Mouse (Mus musculus): ENCODE measurements around the gene Fndc5. TPM values are rescaled to one million over a fixed set of nuclear protein-coding genes. Genes with fewer than 3 reads are reported as not detected.

The Fndc5 gene
- polyA plus RNA-seq, 1 experiment from 2014 or later: 3.7 TPM

GRCm38 (mm10) chr4:129129387-129129786 is 7.4 kb upstream of the Fndc5 start:
- H3K4me1 ChIP-seq (ENCODE audit: control insufficient read depth, insufficient read depth, low read length): peaks cover 6% of the 10 kb centered on the region
- no peak overlapping the region for H3K27ac ChIP-seq (replicated peaks; ENCODE audit: low read depth, low read length)
- no peak overlapping the region for H3K4me2 ChIP-seq (ENCODE audit: low read depth, severe bottlenecking)
- no peak overlapping the region for H3K4me3 ChIP-seq (ENCODE audit: low read depth, low read length)
- no peaks in the 10 kb centered on the region for H3K36me3 ChIP-seq (ENCODE audit: control insufficient read depth, insufficient read depth, low read length)
- WGBS: 39% methylated on average over 9 of the region's 9 CpGs
- ATAC-seq (ENCODE audit: insufficient number of reproducible peaks, low FRiP score, low TSS enrichment, low read depth): no peak
- no peaks in the 10 kb centered on the region for H3K9me3 ChIP-seq (ENCODE audit: control insufficient read depth, low read length)
- peaks cover 2% of the 10 kb centered on the region; the same call in 1 of the 2 replicates for H3K27me3 ChIP-seq (ENCODE audit: control insufficient read depth, insufficient read depth, low read length)
- H3K9ac ChIP-seq (ENCODE audit: low read length): no peak overlapping the region
- no peak for DNase-seq (ENCODE audit: low spot score)

GRCm38 (mm10) chr4:129130149-129130548 is 6.7 kb upstream of the Fndc5 start:
- Histone ChIP-seq H3K36me3 (ENCODE audit: control insufficient read depth, insufficient read depth, low read length) (no peaks in the 10 kb centered on the region), H3K27me3 (ENCODE audit: control insufficient read depth, insufficient read depth, low read length) (no peaks in the 10 kb centered on the region), H3K4me3 (ENCODE audit: low read depth, low read length) (peak overlapping the region; percentile 28; the same call in 1 of the 2 replicates), H3K9ac (ENCODE audit: low read length) (no peak overlapping the region), H3K9me3 (ENCODE audit: control insufficient read depth, low read length) (no peaks in the 10 kb centered on the region), H3K27ac (replicated peaks; ENCODE audit: low read depth, low read length) (no peak overlapping the region; the same call in 1 of the 2 replicates), H3K4me2 (ENCODE audit: low read depth, severe bottlenecking) (peak overlapping the region; percentile 32), H3K4me1 (ENCODE audit: control insufficient read depth, insufficient read depth, low read length) (0 out of 2 replicates have a peak, but pooled peaks cover 5% of the 10 kb centered on the region)
- ATAC-seq (ENCODE audit: insufficient number of reproducible peaks, low FRiP score, low TSS enrichment, low read depth) (peak; percentile 61), DNase-seq (ENCODE audit: low spot score) (peak; percentile 85)
- 2% methylated on average over 8 of the region's 8 CpGs for WGBS

- Histone ChIP-seq H3K4me2 (ENCODE audit: low read depth, severe bottlenecking) (peak overlapping the region; percentile 32), H3K27me3 (ENCODE audit: control insufficient read depth, insufficient read depth, low read length) (peaks cover 4% of the 10 kb centered on the region; the same call in 1 of the 2 replicates), H3K9me3 (ENCODE audit: control insufficient read depth, low read length) (no peaks in the 10 kb centered on the region), H3K4me1 (ENCODE audit: control insufficient read depth, insufficient read depth, low read length) (0 out of 2 replicates have a peak, but pooled peaks cover 5% of the 10 kb centered on the region), H3K36me3 (ENCODE audit: control insufficient read depth, insufficient read depth, low read length) (no peaks in the 10 kb centered on the region), H3K4me3 (ENCODE audit: low read depth, low read length) (peak overlapping the region; percentile 28), H3K27ac (replicated peaks; ENCODE audit: low read depth, low read length) (no peak overlapping the region; the same call in 1 of the 2 replicates), H3K9ac (ENCODE audit: low read length) (peak overlapping the region; percentile 52)
- DNase-seq (ENCODE audit: low spot score) (peak; percentile 75), ATAC-seq (ENCODE audit: insufficient number of reproducible peaks, low FRiP score, low TSS enrichment, low read depth) (peak; percentile 83)
- WGBS: 2% methylated on average over 16 of the region's 17 CpGs
Observed at GRCm38 (mm10) chr4:129130755-129131303, 6.0 kb upstream of the Fndc5 start.

- Histone ChIP-seq H3K9me3 (ENCODE audit: control insufficient read depth, low read length) (no peaks in the 10 kb centered on the region), H3K4me3 (ENCODE audit: low read depth, low read length) (no peak overlapping the region), H3K27ac (replicated peaks; ENCODE audit: low read depth, low read length) (no peak overlapping the region), H3K27me3 (ENCODE audit: control insufficient read depth, insufficient read depth, low read length) (peaks cover 20% of the 10 kb centered on the region; the same call in 1 of the 2 replicates), H3K9ac (ENCODE audit: low read length) (no peak overlapping the region; the same call in 1 of the 2 replicates), H3K36me3 (ENCODE audit: control insufficient read depth, insufficient read depth, low read length) (no peaks in the 10 kb centered on the region), H3K4me2 (ENCODE audit: low read depth, severe bottlenecking) (no peak overlapping the region), H3K4me1 (ENCODE audit: control insufficient read depth, insufficient read depth, low read length) (0 out of 2 replicates have a peak, but pooled peaks cover 9% of the 10 kb centered on the region)
- DNase-seq (ENCODE audit: low spot score) (peak; percentile 95), ATAC-seq (ENCODE audit: insufficient number of reproducible peaks, low FRiP score, low TSS enrichment, low read depth) (no peak)
- WGBS: 10% methylated on average over 15 of the region's 15 CpGs
Observed at GRCm38 (mm10) chr4:129134799-129135585, 1.8 kb upstream of the Fndc5 start.

GRCm38 (mm10) chr4:129135637-129136036 is 1.2 kb upstream of the Fndc5 start:
- Histone ChIP-seq H3K4me2 (ENCODE audit: low read depth, severe bottlenecking) (no peak overlapping the region), H3K9me3 (ENCODE audit: control insufficient read depth, low read length) (no peaks in the 10 kb centered on the region), H3K4me1 (ENCODE audit: control insufficient read depth, insufficient read depth, low read length) (0 out of 2 replicates have a peak, but pooled peaks cover 7% of the 10 kb centered on the region), H3K36me3 (ENCODE audit: control insufficient read depth, insufficient read depth, low read length) (no peaks in the 10 kb centered on the region), H3K27ac (replicated peaks; ENCODE audit: low read depth, low read length) (no peak overlapping the region), H3K27me3 (ENCODE audit: control insufficient read depth, insufficient read depth, low read length) (peaks cover 20% of the 10 kb centered on the region; the same call in 1 of the 2 replicates), H3K4me3 (ENCODE audit: low read depth, low read length) (no peak overlapping the region), H3K9ac (ENCODE audit: low read length) (no peak overlapping the region)
- DNase-seq (ENCODE audit: low spot score) (no peak), ATAC-seq (ENCODE audit: insufficient number of reproducible peaks, low FRiP score, low TSS enrichment, low read depth) (no peak)
- 53% methylated on average over 2 of the region's 2 CpGs for WGBS

GRCm38 (mm10) chr4:129136189-129136578 is 615 bp upstream of the Fndc5 start:
- ATAC-seq (ENCODE audit: insufficient number of reproducible peaks, low FRiP score, low TSS enrichment, low read depth) (no peak), DNase-seq (ENCODE audit: low spot score) (no peak)
- peaks cover 20% of the 10 kb centered on the region; the same call in 1 of the 2 replicates for H3K27me3 ChIP-seq (ENCODE audit: control insufficient read depth, insufficient read depth, low read length)
- 31% methylated on average over 9 of the region's 9 CpGs for WGBS
- H3K4me1 ChIP-seq (ENCODE audit: control insufficient read depth, insufficient read depth, low read length): 0 out of 2 replicates have a peak, but pooled peaks cover 7% of the 10 kb centered on the region
- H3K36me3 ChIP-seq (ENCODE audit: control insufficient read depth, insufficient read depth, low read length): no peaks in the 10 kb centered on the region
- H3K9ac ChIP-seq (ENCODE audit: low read length): peak overlapping the region; percentile 78
- H3K4me3 ChIP-seq (ENCODE audit: low read depth, low read length): peak overlapping the region; percentile 49
- H3K27ac ChIP-seq (replicated peaks; ENCODE audit: low read depth, low read length): no peak overlapping the region
- no peaks in the 10 kb centered on the region for H3K9me3 ChIP-seq (ENCODE audit: control insufficient read depth, low read length)
- H3K4me2 ChIP-seq (ENCODE audit: low read depth, severe bottlenecking): peak overlapping the region; percentile 95

GRCm38 (mm10) chr4:129137392-129138321 is 858 bp downstream of the Fndc5 start:
- Histone ChIP-seq H3K4me1 (ENCODE audit: control insufficient read depth, insufficient read depth, low read length) (0 out of 2 replicates have a peak, but pooled peaks cover 7% of the 10 kb centered on the region), H3K36me3 (ENCODE audit: control insufficient read depth, insufficient read depth, low read length) (no peaks in the 10 kb centered on the region), H3K27me3 (ENCODE audit: control insufficient read depth, insufficient read depth, low read length) (peaks cover 20% of the 10 kb centered on the region; the same call in 1 of the 2 replicates), H3K9me3 (ENCODE audit: control insufficient read depth, low read length) (no peaks in the 10 kb centered on the region), H3K4me2 (ENCODE audit: low read depth, severe bottlenecking) (peak overlapping the region; percentile 95), H3K4me3 (ENCODE audit: low read depth, low read length) (peak overlapping the region; percentile 49), H3K9ac (ENCODE audit: low read length) (peak overlapping the region; percentile 78), H3K27ac (replicated peaks; ENCODE audit: low read depth, low read length) (no peak overlapping the region)
- DNase-seq (ENCODE audit: low spot score) (no peak), ATAC-seq (ENCODE audit: insufficient number of reproducible peaks, low FRiP score, low TSS enrichment, low read depth) (no peak)
- WGBS: 48% methylated on average over 14 of the region's 14 CpGs

Measured in limb, embryonic 11.5 days (tissue).